Mouse (Mus musculus) spleen, adult 2 months (tissue): ENCODE results near the gene Cyp2t4.

Experiments used
- CTCF ChIP-seq: fragments of 200-500 bp; IDR thresholded peaks from 2 replicates; pipeline ENCODE4 v1.5.1; 2011; ENCODE audit warnings: mild to moderate bottlenecking, inconsistent platforms; ENCODE audit not compliant: insufficient read depth, insufficient read length, insufficient replicate concordance; ENCODE audit errors: extremely low read depth
- POLR2A ChIP-seq: fragments of 200-500 bp; IDR thresholded peaks from 2 replicates; pipeline ENCODE4 v1.6.1; 2011; ENCODE audit warnings: low read depth, low read length, inconsistent platforms

- TF ChIP-seq POLR2A, result no peak
- no peak for TF ChIP-seq CTCF
Observed at GRCm38 (mm10) chr7:27174896-27175295, 21.4 kb downstream of the Cyp2t4 start.
